Mouse (Mus musculus): ENCODE measurements around the gene Fam89b. TPM values are rescaled to one million over a fixed set of nuclear protein-coding genes. Genes with fewer than 3 reads are reported as not detected.

Gene Fam89b
- 139 and 149 TPM in 2 replicates for polyA plus RNA-seq (2015; fragmentation: Nextera tagmentation; extraction: Ambion mirVana)

DNA sequence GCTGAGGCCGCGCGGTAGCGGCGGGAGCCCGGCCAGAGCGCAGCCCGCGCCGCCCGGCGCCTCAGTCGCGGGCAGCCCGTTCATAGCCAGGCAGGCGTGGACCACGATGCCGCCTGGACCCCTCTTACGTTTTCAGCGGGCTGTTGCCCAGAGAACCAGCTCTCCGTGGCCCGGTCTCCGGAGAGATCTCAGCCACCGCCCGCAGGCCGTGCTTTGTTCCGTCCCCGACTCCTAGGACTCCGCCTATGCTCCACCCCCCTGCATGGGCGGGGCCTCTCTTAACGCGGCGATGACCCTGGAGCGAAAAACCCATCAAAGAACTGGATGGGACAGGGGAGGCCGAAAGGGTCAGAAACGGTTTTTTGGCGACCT lies at the start of gene Fam89b:
Gene Fam89b, minus strand, starts transcription at position 210 of the 372 bp plus-strand sequence.
- under 1% methylated on average over 37 of the region's 37 CpGs for WGBS
- no peaks in the 10 kb centered on the region for H3K27me3 ChIP-seq
- no peaks in the 10 kb centered on the region for H3K9me3 ChIP-seq
- H3K9ac ChIP-seq = peak within 1 kb of the TSS; percentile 94
- ATAC-seq (ENCODE audit: low FRiP score, low read depth) = peak; percentile 82
- no peaks in the 10 kb centered on the region for H3K36me3 ChIP-seq
- peak within 1 kb of the TSS; percentile 91 for H3K27ac ChIP-seq (replicated peaks)
- peaks cover 67% of the 10 kb centered on the region for H3K4me1 ChIP-seq (replicated peaks)
- H3K4me3 ChIP-seq = peak within 1 kb of the TSS; percentile 81
- peak within 1 kb of the TSS; percentile 97 for H3K4me2 ChIP-seq

DNA sequence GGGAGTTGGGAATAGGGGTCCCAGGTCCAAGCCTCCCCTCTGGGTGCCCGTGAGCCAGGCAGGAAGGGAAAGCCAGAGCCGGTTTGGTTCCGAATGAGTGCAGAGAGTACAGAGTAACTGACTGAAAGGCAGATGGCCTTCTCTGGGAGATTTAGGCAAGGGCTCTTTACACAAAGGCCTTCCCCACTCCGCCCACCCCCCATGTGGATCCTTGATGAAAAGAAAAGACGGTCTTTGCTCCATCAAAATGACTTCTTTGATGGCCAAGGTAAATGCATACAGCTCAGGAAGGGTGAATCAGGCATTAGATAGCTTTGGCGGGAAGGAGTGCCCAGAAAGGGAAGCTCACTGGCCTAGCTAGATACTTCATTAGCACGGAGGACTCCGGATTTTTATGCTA lies 48.9 kb upstream of the Fam89b start:
- Histone ChIP-seq H3K27ac (replicated peaks) (no peak overlapping the region), H3K9me3 (no peaks in the 10 kb centered on the region), H3K9ac (no peak overlapping the region), H3K27me3 (no peaks in the 10 kb centered on the region), H3K36me3 (no peaks in the 10 kb centered on the region), H3K4me3 (no peak overlapping the region), H3K4me2 (no peak overlapping the region), H3K4me1 (replicated peaks) (no peaks in the 10 kb centered on the region)
- WGBS = 47% methylated on average over 8 of the region's 8 CpGs
- no peak for ATAC-seq (ENCODE audit: low FRiP score, low read depth)

GRCm38 (mm10) chr19:5777387-5778032 lies 48.1 kb upstream of the Fam89b start:
- Histone ChIP-seq H3K36me3 (no peaks in the 10 kb centered on the region), H3K9me3 (no peaks in the 10 kb centered on the region), H3K4me2 (no peak overlapping the region), H3K9ac (no peak overlapping the region), H3K27ac (replicated peaks) (no peak overlapping the region), H3K4me3 (no peak overlapping the region), H3K4me1 (replicated peaks) (no peaks in the 10 kb centered on the region), H3K27me3 (no peaks in the 10 kb centered on the region)
- WGBS = 87% methylated on average over 9 of the region's 9 CpGs
- ATAC-seq (ENCODE audit: low FRiP score, low read depth) = no peak

- Histone ChIP-seq H3K27ac (replicated peaks) (peak within 1 kb of the TSS; percentile 89), H3K36me3 (peaks cover 22% of the 10 kb centered on the region), H3K9me3 (no peaks in the 10 kb centered on the region), H3K4me1 (replicated peaks) (peaks cover 22% of the 10 kb centered on the region), H3K4me3 (peak within 1 kb of the TSS; percentile 91), H3K4me2 (peak within 1 kb of the TSS; percentile 90), H3K9ac (peak within 1 kb of the TSS; percentile 94), H3K27me3 (no peaks in the 10 kb centered on the region)
- peak; percentile 97 for ATAC-seq (ENCODE audit: low FRiP score, low read depth)
- under 1% methylated on average over 64 of the region's 64 CpGs for WGBS
Measured at GRCm38 (mm10) chr19:5770925-5771860, 41.7 kb upstream of the Fam89b start, which contains the start of gene Scyl1. Gene Scyl1, minus strand, starts transcription at chr19:5771419.

DNA sequence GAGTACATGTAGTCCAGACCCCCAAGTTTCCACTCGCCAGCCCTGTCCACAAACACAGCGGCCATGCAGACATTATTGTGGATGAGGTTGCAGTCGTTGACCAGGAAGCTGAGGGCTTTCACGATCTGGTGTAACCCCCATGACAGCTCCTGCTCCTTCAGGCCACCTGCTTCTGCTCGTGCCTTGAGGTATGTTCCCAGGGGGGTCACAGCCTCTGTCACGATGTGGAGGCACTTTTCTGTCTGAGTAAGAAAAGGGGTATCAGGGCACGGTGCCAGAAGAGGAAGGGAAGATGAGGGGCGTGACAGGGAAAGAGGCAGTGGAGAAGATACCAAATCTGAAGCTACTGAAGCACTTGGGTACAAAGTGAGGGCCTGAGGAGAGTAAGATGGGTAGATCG lies 40.9 kb upstream of the Fam89b start:
- Histone ChIP-seq H3K4me3 (peak overlapping the region; percentile 91), H3K4me2 (peak overlapping the region; percentile 90), H3K9ac (peak overlapping the region; percentile 94), H3K9me3 (no peaks in the 10 kb centered on the region), H3K4me1 (replicated peaks) (peaks cover 22% of the 10 kb centered on the region), H3K27me3 (no peaks in the 10 kb centered on the region), H3K36me3 (peaks cover 31% of the 10 kb centered on the region), H3K27ac (replicated peaks) (peak overlapping the region; percentile 89)
- 43% methylated on average over 9 of the region's 9 CpGs for WGBS
- no peak for ATAC-seq (ENCODE audit: low FRiP score, low read depth)

- no peak for ATAC-seq (ENCODE audit: low FRiP score, low read depth)
- Histone ChIP-seq H3K9me3 (no peaks in the 10 kb centered on the region), H3K27me3 (no peaks in the 10 kb centered on the region), H3K36me3 (peaks cover 56% of the 10 kb centered on the region), H3K4me1 (replicated peaks) (peaks cover 22% of the 10 kb centered on the region), H3K4me3 (no peak overlapping the region), H3K4me2 (no peak overlapping the region), H3K27ac (replicated peaks) (no peak overlapping the region), H3K9ac (no peak overlapping the region)
- WGBS = 88% methylated on average over 4 of the region's 4 CpGs
Measured at GRCm38 (mm10) chr19:5767271-5767670, 37.8 kb upstream of the Fam89b start.

DNA sequence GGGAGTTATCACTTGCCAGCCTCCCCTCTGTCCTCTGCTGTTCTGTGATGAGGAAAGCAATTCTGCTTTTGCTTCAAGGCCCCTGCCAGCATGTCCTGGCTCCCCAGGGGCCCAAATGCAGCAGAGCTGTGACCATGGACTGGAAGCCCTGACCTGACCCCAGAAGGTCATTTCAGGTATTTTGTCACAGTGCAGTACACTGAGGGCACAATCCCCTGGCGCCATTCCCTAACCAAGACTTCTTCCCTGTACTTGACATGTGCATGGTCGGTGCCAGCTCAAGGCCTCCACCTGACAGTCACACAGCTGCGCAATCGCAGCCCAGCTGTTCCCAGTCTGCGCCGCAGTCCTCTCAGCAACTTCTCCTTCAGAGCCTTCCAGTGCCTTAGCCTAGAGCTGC lies 33.7 kb upstream of the Fam89b start:
- Histone ChIP-seq H3K9me3 (no peaks in the 10 kb centered on the region), H3K4me2 (no peak overlapping the region), H3K4me1 (replicated peaks) (0 out of 2 replicates have a peak, but pooled peaks cover under 1% of the 10 kb centered on the region), H3K9ac (no peak overlapping the region), H3K27ac (replicated peaks) (no peak overlapping the region), H3K36me3 (peaks cover 83% of the 10 kb centered on the region), H3K27me3 (peaks cover 9% of the 10 kb centered on the region; the same call in 1 of the 2 replicates), H3K4me3 (no peak overlapping the region)
- no peak for ATAC-seq (ENCODE audit: low FRiP score, low read depth)
- WGBS = over 99% methylated on average over 6 of the region's 6 CpGs

GRCm38 (mm10) chr19:5758878-5759403 lies 29.5 kb upstream of the Fam89b start:
- 83% methylated on average over 14 of the region's 14 CpGs for WGBS
- Histone ChIP-seq H3K36me3 (peaks cover 57% of the 10 kb centered on the region), H3K4me3 (no peak overlapping the region), H3K9ac (no peak overlapping the region), H3K27me3 (peaks cover 33% of the 10 kb centered on the region), H3K9me3 (no peaks in the 10 kb centered on the region), H3K4me2 (no peak overlapping the region), H3K27ac (replicated peaks) (no peak overlapping the region), H3K4me1 (replicated peaks) (peaks cover 12% of the 10 kb centered on the region)
- ATAC-seq (ENCODE audit: low FRiP score, low read depth) = no peak

DNA sequence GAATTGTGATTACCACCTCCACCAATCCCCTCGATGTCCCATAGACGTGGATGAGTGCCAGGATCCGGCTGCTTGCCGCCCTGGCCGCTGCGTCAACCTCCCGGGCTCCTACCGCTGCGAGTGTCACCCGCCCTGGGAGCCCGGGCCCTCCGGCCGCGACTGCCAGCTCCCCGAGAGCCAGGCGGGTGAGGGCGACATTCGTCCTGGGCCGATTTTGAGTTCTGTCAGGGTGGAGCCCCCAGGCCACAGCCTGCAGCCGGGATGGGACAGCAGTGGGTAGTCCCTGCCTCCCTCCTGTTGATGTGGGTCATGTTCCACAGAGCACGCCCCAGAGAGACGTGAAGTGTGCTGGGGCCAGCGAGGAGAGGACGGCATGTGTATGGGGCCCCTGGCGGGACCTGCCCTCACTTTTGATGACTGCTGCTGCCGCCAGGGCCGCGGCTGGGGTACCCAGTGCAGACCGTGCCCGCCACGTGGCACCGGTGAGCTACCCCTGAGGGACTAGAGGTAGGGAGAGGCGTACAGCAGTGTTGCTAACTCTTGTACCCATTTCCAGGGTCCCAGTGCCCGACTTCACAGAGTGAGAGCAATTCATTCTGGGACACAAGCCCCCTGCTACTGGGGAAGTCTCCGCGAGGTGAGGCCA lies 27.7 kb upstream of the Fam89b start:
- Histone ChIP-seq H3K27me3 (peaks cover 50% of the 10 kb centered on the region), H3K4me3 (0 out of 2 replicates have a peak overlapping the region, but pooled peaks have one; percentile 5), H3K4me2 (peak overlapping the region; percentile 26), H3K9ac (no peak overlapping the region), H3K4me1 (replicated peaks) (peaks cover 12% of the 10 kb centered on the region), H3K27ac (replicated peaks) (no peak overlapping the region), H3K9me3 (no peaks in the 10 kb centered on the region), H3K36me3 (peaks cover 44% of the 10 kb centered on the region)
- WGBS = 17% methylated on average over 36 of the region's 36 CpGs
- ATAC-seq (ENCODE audit: low FRiP score, low read depth) = peak; percentile 33; the same call in 1 of the 2 replicates

- Histone ChIP-seq H3K4me3 (0 out of 2 replicates have a peak overlapping the region, but pooled peaks have one; percentile 5), H3K27ac (replicated peaks) (no peak overlapping the region), H3K9ac (no peak overlapping the region), H3K4me1 (replicated peaks) (peaks cover 14% of the 10 kb centered on the region), H3K9me3 (no peaks in the 10 kb centered on the region), H3K4me2 (peak overlapping the region; percentile 26), H3K27me3 (peaks cover 57% of the 10 kb centered on the region), H3K36me3 (peaks cover 39% of the 10 kb centered on the region)
- WGBS = 14% methylated on average over 28 of the region's 29 CpGs
- peak; percentile 23; the same call in 1 of the 2 replicates for ATAC-seq (ENCODE audit: low FRiP score, low read depth)
Measured at GRCm38 (mm10) chr19:5756321-5756985, 27.0 kb upstream of the Fam89b start.

DNA sequence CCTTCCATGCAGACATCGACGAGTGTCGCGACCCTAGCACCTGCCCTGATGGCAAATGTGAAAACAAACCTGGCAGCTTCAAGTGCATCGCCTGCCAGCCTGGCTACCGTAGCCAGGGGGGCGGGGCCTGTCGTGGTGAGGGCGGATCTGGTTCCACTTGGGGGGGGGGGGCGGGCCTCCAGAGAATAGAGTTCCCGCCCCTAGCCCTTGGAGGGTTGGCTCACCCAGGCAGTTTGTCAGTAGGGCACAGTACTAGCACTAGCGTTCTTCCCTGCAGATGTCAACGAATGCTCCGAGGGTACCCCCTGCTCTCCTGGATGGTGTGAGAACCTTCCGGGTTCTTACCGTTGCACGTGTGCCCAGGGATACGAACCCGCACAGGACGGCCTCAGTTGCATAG lies 22.3 kb upstream of the Fam89b start:
- H3K4me2 ChIP-seq = no peak overlapping the region

More for the DNA sequence above, 22.3 kb upstream of the Fam89b start:
- Histone ChIP-seq H3K9ac (no peak overlapping the region), H3K27me3 (peaks cover 65% of the 10 kb centered on the region), H3K27ac (replicated peaks) (no peak overlapping the region), H3K36me3 (no peaks in the 10 kb centered on the region), H3K9me3 (no peaks in the 10 kb centered on the region), H3K4me3 (no peak overlapping the region), H3K4me1 (replicated peaks) (peaks cover 10% of the 10 kb centered on the region)
- WGBS = 6% methylated on average over 20 of the region's 20 CpGs
- no peak for ATAC-seq (ENCODE audit: low FRiP score, low read depth)

Data from hindbrain, embryonic 15.5 days (tissue).